Mouse (Mus musculus) lung, postnatal 0 days (tissue): ENCODE data around the gene Rcor1.

Source experiments
- CTCF ChIP-seq: IDR thresholded peaks from 2 replicates; pipeline ENCODE4 v1.5.1; 2016; ENCODE audit warnings: antibody characterized with exemption, mild to moderate bottlenecking
- EP300 ChIP-seq: IDR thresholded peaks from 2 replicates; pipeline ENCODE4 v1.6.1; 2016; ENCODE audit warnings: antibody characterized with exemption, mild to moderate bottlenecking, control low read depth

DNA sequence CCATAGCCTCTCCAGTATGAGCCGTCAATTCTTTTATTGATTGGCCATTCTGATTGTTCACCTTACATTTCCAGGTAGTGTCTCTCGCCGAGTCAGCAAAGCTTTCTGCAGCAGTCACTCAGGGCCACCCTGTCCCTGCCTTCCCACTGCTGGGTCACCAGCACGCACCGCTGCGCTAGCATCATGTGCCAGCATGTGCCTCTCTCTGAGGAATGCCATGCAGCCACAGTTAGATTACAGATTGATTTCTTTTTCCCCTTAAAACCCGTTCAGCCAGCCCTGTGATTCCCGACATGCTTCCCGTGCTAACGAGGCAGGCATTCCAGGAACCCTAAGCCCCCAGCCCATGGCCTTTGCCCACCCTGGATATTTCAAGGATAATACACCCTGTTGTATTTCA lies 52.8 kb downstream of the Rcor1 start:
- TF ChIP-seq EP300 (no peak), CTCF (no peak)
